Mouse (Mus musculus) MEL (cell line): ENCODE measurements at regions not wholly inside any gene's neighbourhood (a gene's known extent, or its start where the extent isn't known, plus 50 kb on each side); places are given as distances from the start of the nearest gene placed in this dataset.

Experiments
- DNase-seq: peaks from one replicate; pipeline ENCODE4 v3.0.0; 2011; ENCODE audit warnings: low read depth, low spot score
- H3K27ac ChIP-seq: 2 replicates; pipeline ENCODE4 v1.5.1; 2012; ENCODE audit warnings: low read depth, mild to moderate bottlenecking, control low read depth, low read length, moderate library complexity; ENCODE audit not compliant: control insufficient read depth
- H3K27me3 ChIP-seq, 2 experiments: fragments of 150-350 bp in 1 of 2; sonication (generic) in 1 of 2; 2 replicates each; pipeline ENCODE4 v1.6.1; 2012; ENCODE audit warnings: low read length in 2 of 2, mild to moderate bottlenecking in 2 of 2, improper control_type of control experiment in 1 of 2, moderate library complexity in 1 of 2; ENCODE audit not compliant: insufficient read depth in 2 of 2, control insufficient read depth in 1 of 2
- H3K36me3 ChIP-seq, 2 experiments: 2 replicates each; pipeline ENCODE4 v1.6.1; 2012 to 2014; ENCODE audit warnings: low read length in 2 of 2, improper control_type of control experiment in 1 of 2, inconsistent platforms in 1 of 2, mild to moderate bottlenecking in 1 of 2; ENCODE audit not compliant: insufficient read depth in 2 of 2, control insufficient read depth in 1 of 2
- H3K4me1 ChIP-seq, 2 experiments: fragments of 150-350 bp in 1 of 2; sonication (generic) in 1 of 2; 2 replicates each; pipeline ENCODE4 v1.6.1; 2012; ENCODE audit warnings: low read length in 2 of 2, improper control_type of control experiment in 1 of 2, mild to moderate bottlenecking in 1 of 2; ENCODE audit not compliant: insufficient read depth in 2 of 2, control insufficient read depth in 1 of 2
- H3K4me3 ChIP-seq, 2 experiments: fragments of 150-350 bp in 1 of 2; sonication (generic) in 1 of 2; 2 replicates each; pipeline ENCODE4 v1.5.1; 2012; ENCODE audit warnings: low read depth in 2 of 2, low read length in 2 of 2, mild to moderate bottlenecking in 2 of 2, moderate library complexity in 2 of 2, control low read depth in 1 of 2, improper control_type of control experiment in 1 of 2; ENCODE audit not compliant: control insufficient read depth in 1 of 2, insufficient read depth in 1 of 2
- H3K79me2 ChIP-seq: 2 replicates; pipeline ENCODE4 v1.6.1; 2012; ENCODE audit warnings: mild to moderate bottlenecking, low read length, moderate library complexity; ENCODE audit not compliant: control insufficient read depth, poor library complexity, insufficient read depth
- H3K9ac ChIP-seq: 2 replicates; pipeline ENCODE4 v1.6.1; 2012; ENCODE audit warnings: low read depth, mild to moderate bottlenecking, control low read depth, low read length, moderate library complexity; ENCODE audit not compliant: control insufficient read depth, poor library complexity, severe bottlenecking
- H3K9me3 ChIP-seq: fragments of 150-350 bp; sonication (generic); replicated peaks from 2 replicates; pipeline ENCODE4 v1.6.1; 2012; ENCODE audit warnings: mild to moderate bottlenecking, low read length, improper control_type of control experiment, moderate library complexity; ENCODE audit not compliant: insufficient read depth
- BHLHE40 ChIP-seq: IDR thresholded peaks from 2 replicates; pipeline ENCODE4 v1.6.1; 2012; ENCODE audit warnings: low read depth, mild to moderate bottlenecking, inconsistent platforms, low read length, improper control_type of control experiment, borderline replicate concordance
- CHD2 ChIP-seq: IDR thresholded peaks from 2 replicates; pipeline ENCODE4 v1.6.1; 2011; ENCODE audit warnings: low read length, improper control_type of control experiment
- EP300 ChIP-seq, 2 experiments: IDR thresholded peaks; 2 replicates each; pipeline ENCODE4 v1.6.1; 2011; ENCODE audit warnings: improper control_type of control experiment in 2 of 2, low read length in 2 of 2, low read depth in 1 of 2, mild to moderate bottlenecking in 1 of 2
- GATA1 ChIP-seq: IDR thresholded peaks from 2 replicates; pipeline ENCODE4 v1.6.1; 2011; ENCODE audit warnings: low read depth, low read length, improper control_type of control experiment
- MAX ChIP-seq: IDR thresholded peaks from 2 replicates; pipeline ENCODE4 v1.6.1; 2011; ENCODE audit warnings: low read length, improper control_type of control experiment
- MAZ ChIP-seq: IDR thresholded peaks from 2 replicates; pipeline ENCODE4 v1.6.1; 2012; ENCODE audit warnings: low read depth, mild to moderate bottlenecking, inconsistent platforms, low read length, improper control_type of control experiment
- MXI1 ChIP-seq: IDR thresholded peaks from 2 replicates; pipeline ENCODE4 v1.6.1; 2011; ENCODE audit warnings: mild to moderate bottlenecking, low read depth, low read length, improper control_type of control experiment
- MYB ChIP-seq: IDR thresholded peaks from 2 replicates; pipeline ENCODE4 v1.6.1; 2011; ENCODE audit warnings: mild to moderate bottlenecking, low read depth, low read length, improper control_type of control experiment
- MYC ChIP-seq: IDR thresholded peaks from 2 replicates; pipeline ENCODE4 v1.6.1; 2011; ENCODE audit warnings: low read depth, mild to moderate bottlenecking, low read length, improper control_type of control experiment, moderate library complexity
- POLR2A ChIP-seq, 2 experiments: IDR thresholded peaks; 2 replicates each; pipeline ENCODE4 v1.6.1; 2011 to 2012; ENCODE audit warnings: low read length in 2 of 2, mild to moderate bottlenecking in 2 of 2, control low read depth in 1 of 2, improper control_type of control experiment in 1 of 2, low read depth in 1 of 2, moderate library complexity in 1 of 2; ENCODE audit not compliant: control insufficient read depth in 1 of 2, insufficient read depth in 1 of 2, poor library complexity in 1 of 2
- POLR2AphosphoS2 ChIP-seq: IDR thresholded peaks from 2 replicates; pipeline ENCODE4 v1.6.1; 2011; ENCODE audit warnings: low read length, improper control_type of control experiment
- TAL1 ChIP-seq: IDR thresholded peaks from 2 replicates; pipeline ENCODE4 v1.6.1; 2012; ENCODE audit warnings: mild to moderate bottlenecking, inconsistent platforms, low read length, moderate library complexity, mixed read lengths
- UBTF ChIP-seq: IDR thresholded peaks from 2 replicates; pipeline ENCODE4 v1.6.1; 2012; ENCODE audit warnings: low read depth, mild to moderate bottlenecking, inconsistent platforms, low read length, improper control_type of control experiment, moderate library complexity, borderline replicate concordance; ENCODE audit not compliant: insufficient read depth
- USF2 ChIP-seq, 2 experiments: IDR thresholded peaks; 2 replicates each; pipeline ENCODE4 v1.6.1; 2011 to 2012; ENCODE audit warnings: improper control_type of control experiment in 2 of 2, low read length in 2 of 2, borderline replicate concordance in 1 of 2, inconsistent platforms in 1 of 2, low read depth in 1 of 2, mild to moderate bottlenecking in 1 of 2; ENCODE audit not compliant: insufficient read depth in 1 of 2
- ZC3H11A ChIP-seq: IDR thresholded peaks from 2 replicates; pipeline ENCODE4 v1.6.1; 2012; ENCODE audit warnings: low read depth, mild to moderate bottlenecking, inconsistent platforms, low read length, improper control_type of control experiment
- ZMIZ1 ChIP-seq: IDR thresholded peaks from 2 replicates; pipeline ENCODE4 v1.6.1; 2012; ENCODE audit warnings: low read depth, mild to moderate bottlenecking, inconsistent platforms, low read length, improper control_type of control experiment, moderate library complexity
- ZNF384 ChIP-seq: IDR thresholded peaks from 2 replicates; pipeline ENCODE4 v1.6.1; 2012; ENCODE audit warnings: low read depth, mild to moderate bottlenecking, inconsistent platforms, low read length, improper control_type of control experiment

GRCm38 (mm10) chr9:33104623-33105074, 468.6 kb downstream of the Ets1 start:
- Histone ChIP-seq H3K4me3 (no peak overlapping the region), H3K36me3 (no peaks in the 10 kb centered on the region), H3K9ac (no peak overlapping the region), H3K79me2 (no peaks in the 10 kb centered on the region)
- TF ChIP-seq UBTF: no peak
- TF ChIP-seq MYC: no peak
- no peak for TF ChIP-seq ZNF384
- TF ChIP-seq TAL1: no peak
- no peak for TF ChIP-seq GATA1
- no peak for TF ChIP-seq MXI1
- no peak for TF ChIP-seq USF2 (IDR thresholded peaks at IDR 0.05; ENCODE audit: borderline replicate concordance in 1 of 2, insufficient read depth in 1 of 2, low read depth in 1 of 2, low read length in 2 of 2)
- TF ChIP-seq BHLHE40: no peak
- no peak for TF ChIP-seq ZMIZ1
- TF ChIP-seq CHD2: no peak
- TF ChIP-seq MYB: no peak
- TF ChIP-seq MAZ: no peak
- TF ChIP-seq, all 39 proteins: peak for 0
- Histone ChIP-seq H3K9me3 (no peaks in the 10 kb centered on the region), H3K27ac (no peak overlapping the region), H3K4me1 (no peaks in the 10 kb centered on the region), H3K27me3 (no peaks in the 10 kb centered on the region)
- no peak for DNase-seq

GRCm38 (mm10) chr9:33123841-33124240, 487.8 kb downstream of the Ets1 start:
- no peaks in the 10 kb centered on the region for H3K36me3 ChIP-seq
- no peaks in the 10 kb centered on the region for H3K79me2 ChIP-seq
- no peaks in the 10 kb centered on the region for H3K27me3 ChIP-seq
- H3K4me1 ChIP-seq: no peaks in the 10 kb centered on the region
- H3K9me3 ChIP-seq: no peaks in the 10 kb centered on the region
- TF ChIP-seq POLR2A (IDR thresholded peaks at IDR 0.05; ENCODE audit: control insufficient read depth in 1 of 2, insufficient read depth in 1 of 2, low read depth in 1 of 2, low read length in 2 of 2, poor library complexity in 1 of 2) (no peak), POLR2AphosphoS2 (no peak), ZC3H11A (no peak)
- no peak overlapping the region for H3K27ac ChIP-seq
- H3K9ac ChIP-seq: no peak overlapping the region
- no peak overlapping the region for H3K4me3 ChIP-seq
- DNase-seq: no peak

GRCm38 (mm10) chr9:33152186-33152585, 516.2 kb downstream of the Ets1 start:
- no peaks in the 10 kb centered on the region for H3K27me3 ChIP-seq
- no peak for TF ChIP-seq TAL1
- TF ChIP-seq MAX: no peak
- no peak for TF ChIP-seq EP300 (IDR thresholded peaks at IDR 0.05; ENCODE audit: low read depth in 1 of 2, low read length in 2 of 2)
- TF ChIP-seq, all 39 proteins: peak for 0
- H3K9ac ChIP-seq: no peak overlapping the region
- no peak for DNase-seq
- H3K4me3 ChIP-seq: no peak overlapping the region
- no peaks in the 10 kb centered on the region for H3K79me2 ChIP-seq
- no peaks in the 10 kb centered on the region for H3K36me3 ChIP-seq
- no peaks in the 10 kb centered on the region for H3K9me3 ChIP-seq
- no peaks in the 10 kb centered on the region for H3K4me1 ChIP-seq
- no peak overlapping the region for H3K27ac ChIP-seq
